Mouse (Mus musculus): Measurements from ENCODE around the gene Uox.

Gene Uox

GRCm38 (mm10) chr3:146621966-146622365 is 51.7 kb downstream of the Uox start:
- DNase-seq (ENCODE audit: low read depth, low spot score), result no peak

- no peak for DNase-seq (ENCODE audit: low read depth, low spot score)
Measured at GRCm38 (mm10) chr3:146625766-146626165, 55.5 kb downstream of the Uox start.

- no peak for DNase-seq (ENCODE audit: low read depth, low spot score)
Measured at GRCm38 (mm10) chr3:146628227-146628982, 58.2 kb downstream of the Uox start.

GRCm38 (mm10) chr3:146632506-146632905 is 62.3 kb downstream of the Uox start:
- no peak for DNase-seq (ENCODE audit: low read depth, low spot score)

GRCm38 (mm10) chr3:146641818-146642427 is 71.7 kb downstream of the Uox start:
- DNase-seq (ENCODE audit: low read depth, low spot score), result no peak

GRCm38 (mm10) chr3:146649311-146649894 is 79.2 kb downstream of the Uox start:
- no peak for DNase-seq (ENCODE audit: low read depth, low spot score)

- no peak for DNase-seq (ENCODE audit: low read depth, low spot score)
Measured at GRCm38 (mm10) chr3:146650716-146651115, 80.5 kb downstream of the Uox start.

GRCm38 (mm10) chr3:146651217-146651616 is 81.0 kb downstream of the Uox start, which contains the start of gene 4930503B20Rik:
4930503B20Rik (minus strand) TSS chr3:146651317.
- DNase-seq (ENCODE audit: low read depth, low spot score), result no peak

- DNase-seq (ENCODE audit: low read depth, low spot score), result no peak
Measured at GRCm38 (mm10) chr3:146652431-146652830, 82.2 kb downstream of the Uox start.

GRCm38 (mm10) chr3:146653692-146654091 is 83.5 kb downstream of the Uox start:
- no peak for DNase-seq (ENCODE audit: low read depth, low spot score)

GRCm38 (mm10) chr3:146655111-146655577 is 84.9 kb downstream of the Uox start:
- no peak for DNase-seq (ENCODE audit: low read depth, low spot score)

- DNase-seq (ENCODE audit: low read depth, low spot score), result peak; percentile 63
Measured at GRCm38 (mm10) chr3:146657433-146657832, 87.2 kb downstream of the Uox start.

- DNase-seq (ENCODE audit: low read depth, low spot score), result no peak
Measured at GRCm38 (mm10) chr3:146658061-146658639, 87.9 kb downstream of the Uox start.

GRCm38 (mm10) chr3:146659321-146659720 is 89.1 kb downstream of the Uox start:
- peak; percentile 20 for DNase-seq (ENCODE audit: low read depth, low spot score)

- DNase-seq (ENCODE audit: low read depth, low spot score), result no peak
Measured at GRCm38 (mm10) chr3:146661001-146661400, 90.8 kb downstream of the Uox start.

- DNase-seq (ENCODE audit: low read depth, low spot score), result no peak
Measured at GRCm38 (mm10) chr3:146661907-146662306, 91.7 kb downstream of the Uox start.

- no peak for DNase-seq (ENCODE audit: low read depth, low spot score)
Measured at GRCm38 (mm10) chr3:146671121-146671520, 100.9 kb downstream of the Uox start.

GRCm38 (mm10) chr3:146675101-146675500 is 104.9 kb downstream of the Uox start:
- no peak for DNase-seq (ENCODE audit: low read depth, low spot score)

- DNase-seq (ENCODE audit: low read depth, low spot score), result no peak
Measured at GRCm38 (mm10) chr3:146676193-146676592, 106.0 kb downstream of the Uox start.

- DNase-seq (ENCODE audit: low read depth, low spot score), result no peak
Measured at GRCm38 (mm10) chr3:146679646-146680045, 109.4 kb downstream of the Uox start.

GRCm38 (mm10) chr3:146680625-146681024 is 110.4 kb downstream of the Uox start:
- DNase-seq (ENCODE audit: low read depth, low spot score), result no peak

- DNase-seq (ENCODE audit: low read depth, low spot score), result no peak
Measured at GRCm38 (mm10) chr3:146681696-146682095, 111.5 kb downstream of the Uox start.
